Comparison of ENCODE assay signal across 21 mouse cellular contexts in genomic region chr9:67092210-67092609, GRCm38 (mm10). TPM values are rescaled to one million over a fixed set of nuclear protein-coding genes. Genes with fewer than 3 reads are reported as not detected.
A peak's percentile ranks its signal among the peaks of the same experiment; 100 is the strongest.
DNase-seq lines count a peak whose midpoint lies in the region; ATAC-seq and TF ChIP-seq lines count a peak whose summit lies in the region.
"Had no signal": no experiment of that assay in that cellular context is flagged by ENCODE, and none has a peak within 500 bp of the region (broad histone marks: within the 10 kb centered on the region; RNA-seq: fewer than 3 reads in every experiment).

No protein-coding gene starts in this region.

- ATAC-seq in kidney, embryonic 15.5 days (replicated peaks; ENCODE audit: low FRiP score), result no peak
- ATAC-seq in embryonic facial prominence, embryonic 12.5 days (ENCODE audit: insufficient number of reproducible peaks, insufficient read depth, low FRiP score, low TSS enrichment), result no peak
- no peak for ATAC-seq in limb, embryonic 12.5 days (ENCODE audit: insufficient number of reproducible peaks, insufficient read depth, low FRiP score, low TSS enrichment, low read depth)

- WGBS in kidney, embryonic 15.5 days, result 67% methylated on average over 4 of the region's 4 CpGs
- 69% methylated on average over 4 of the region's 4 CpGs for WGBS in embryonic facial prominence, embryonic 12.5 days
- 73% methylated on average over 4 of the region's 4 CpGs for WGBS in limb, embryonic 12.5 days

- no peak overlapping the region for H3K4me2 ChIP-seq in kidney, embryonic 15.5 days
- no peak overlapping the region for H3K4me2 ChIP-seq in embryonic facial prominence, embryonic 12.5 days (replicated peaks)
- no peak overlapping the region for H3K4me2 ChIP-seq in limb, embryonic 12.5 days
- H3K4me2 ChIP-seq: heart, embryonic 15.5 days; midbrain, embryonic 12.5 days had no signal

- peaks cover 24% of the 10 kb centered on the region for H3K4me1 ChIP-seq in kidney, embryonic 15.5 days
- peaks cover 20% of the 10 kb centered on the region for H3K4me1 ChIP-seq in embryonic facial prominence, embryonic 12.5 days
- peaks cover 26% of the 10 kb centered on the region for H3K4me1 ChIP-seq in limb, embryonic 12.5 days (replicated peaks)
- H3K4me1 ChIP-seq: midbrain, embryonic 12.5 days had no signal

- no peak overlapping the region for H3K4me3 ChIP-seq in gastrocnemius, adult 2 months
- H3K4me3 ChIP-seq in kidney, embryonic 15.5 days (replicated peaks), result no peak overlapping the region
- no peak overlapping the region for H3K4me3 ChIP-seq in embryonic facial prominence, embryonic 12.5 days
- H3K4me3 ChIP-seq in limb, embryonic 12.5 days (replicated peaks), result no peak overlapping the region
- H3K4me3 ChIP-seq: heart, embryonic 15.5 days; left cerebral cortex, adult 2 months; midbrain, embryonic 12.5 days had no signal

- no peaks in the 10 kb centered on the region for H3K36me3 ChIP-seq in kidney, embryonic 15.5 days
- no peaks in the 10 kb centered on the region for H3K36me3 ChIP-seq in embryonic facial prominence, embryonic 12.5 days
- no peaks in the 10 kb centered on the region for H3K36me3 ChIP-seq in limb, embryonic 12.5 days
- H3K36me3 ChIP-seq: G1E; heart, embryonic 15.5 days; midbrain, embryonic 12.5 days had no signal

- no peak for DNase-seq in gastrocnemius, adult 2 months
- no peak for DNase-seq in gastrocnemius, postnatal 25 days
- no peak for DNase-seq in kidney, postnatal 4 days
- DNase-seq in thymus, postnatal 10 days (ENCODE audit: low spot score in 2 of 2), result no peak
- no peak for DNase-seq in cerebellum, postnatal 4 days (ENCODE audit: low spot score in 2 of 2)
- DNase-seq: adrenal gland, postnatal 14 days; cerebellum, adult 11 months; cerebellum, postnatal 10 days; heart, adult 18-20 months; kidney, postnatal 25 days; layer of hippocampus, adult 9-11 months; left cerebral cortex, postnatal 4 days; right cerebral cortex, postnatal 4 days had no signal

- H3K9me3 ChIP-seq in kidney, embryonic 15.5 days (replicated peaks), result no peaks in the 10 kb centered on the region
- H3K9me3 ChIP-seq in embryonic facial prominence, embryonic 12.5 days, result no peaks in the 10 kb centered on the region
- no peaks in the 10 kb centered on the region for H3K9me3 ChIP-seq in limb, embryonic 12.5 days
- H3K9me3 ChIP-seq: G1E; heart, embryonic 15.5 days; midbrain, embryonic 12.5 days had no signal

- intact Hi-C loops in gastrocnemius, adult 2 months (cut with DNase I), result no loop called here

- no peaks in the 10 kb centered on the region for H3K27me3 ChIP-seq in kidney, embryonic 15.5 days
- H3K27me3 ChIP-seq in embryonic facial prominence, embryonic 12.5 days, result no peaks in the 10 kb centered on the region
- H3K27me3 ChIP-seq in limb, embryonic 12.5 days, result no peaks in the 10 kb centered on the region
- H3K27me3 ChIP-seq: heart, embryonic 15.5 days; midbrain, embryonic 12.5 days had no signal

- TF ChIP-seq CTCF in gastrocnemius, adult 2 months (IDR thresholded peaks at IDR 0.05), result no peak

- 0 out of 2 replicates have a peak overlapping the region, but pooled peaks have one; percentile 8 for H3K27ac ChIP-seq in gastrocnemius, adult 2 months
- H3K27ac ChIP-seq in kidney, embryonic 15.5 days, result peak overlapping the region; percentile 68
- peak overlapping the region; percentile 61 for H3K27ac ChIP-seq in embryonic facial prominence, embryonic 12.5 days
- H3K27ac ChIP-seq in limb, embryonic 12.5 days, result peak overlapping the region; percentile 18
- H3K27ac ChIP-seq: heart, embryonic 15.5 days; left cerebral cortex, adult 2 months; liver, embryonic 14.5 days; midbrain, embryonic 12.5 days had no signal

- H3K9ac ChIP-seq in kidney, embryonic 15.5 days, result no peak overlapping the region
- H3K9ac ChIP-seq in embryonic facial prominence, embryonic 12.5 days, result no peak overlapping the region
- no peak overlapping the region for H3K9ac ChIP-seq in limb, embryonic 12.5 days (replicated peaks)
- H3K9ac ChIP-seq: heart, embryonic 15.5 days; liver, embryonic 14.5 days; midbrain, embryonic 12.5 days had no signal

RNA-seq across cellular contexts. Expression of gene Tpm1, which starts 43.0 kb away (rescaled TPM):
- total RNA-seq in gastrocnemius, adult 2 months (2021), result over 10,000 TPM; 18,374 to 28,065 TPM
- total RNA-seq in gastrocnemius, postnatal 25 days (2021), result over 10,000 TPM; 20,359 to 26,033 TPM
- 533 and 589 TPM in 2 replicates for polyA plus RNA-seq in kidney, embryonic 15.5 days (2015; fragmentation: Nextera tagmentation; extraction: Ambion mirVana)
- polyA plus RNA-seq in embryonic facial prominence, embryonic 12.5 days (2016; fragmentation: Nextera tagmentation; extraction: Ambion mirVana), result 673 and 801 TPM in 2 replicates
- polyA plus RNA-seq in limb, embryonic 12.5 days (2016; fragmentation: Nextera tagmentation; extraction: Ambion mirVana), result 555 and 579 TPM in 2 replicates

Comparison
In these comparisons a context has a peak if more than half of its experiments do, and no peak if none do; other contexts are left out.
1. H3K27ac ChIP-seq: peak in every context shown above with its lines; median percentile 68 in kidney, embryonic 15.5 days; 61 in embryonic facial prominence, embryonic 12.5 days; 18 in limb, embryonic 12.5 days; 8 in gastrocnemius, adult 2 months.